Mouse (Mus musculus) ES-CJ7 (cell line): ENCODE measurements around the gene Mef2b.

Source experiments
- DNase-seq: peaks from one replicate; pipeline ENCODE4 v3.0.0; 2011; ENCODE audit warnings: low read depth, low spot score

Gene Mef2b

GRCm38 (mm10) chr8:70139026-70139857 is at the start of gene Mef2b, which contains the start of the genes Rfxank and Borcs8:
Gene Mef2b (plus strand): TSS chr8:70139711.
Gene Rfxank (minus strand): TSS chr8:70139154.
Gene Borcs8 (plus strand): TSS chr8:70139499.
- peak; percentile 100 for DNase-seq

GRCm38 (mm10) chr8:70092786-70093185 is 46.7 kb upstream of the Mef2b start:
- DNase-seq = no peak

- DNase-seq = no peak
Observed at GRCm38 (mm10) chr8:70099276-70099675, 40.2 kb upstream of the Mef2b start.

- no peak for DNase-seq
Observed at GRCm38 (mm10) chr8:70100241-70100640, 39.3 kb upstream of the Mef2b start.

GRCm38 (mm10) chr8:70104506-70104905 is 35.0 kb upstream of the Mef2b start:
- peak; percentile 79 for DNase-seq

- no peak for DNase-seq
Observed at GRCm38 (mm10) chr8:70104922-70105321, 34.6 kb upstream of the Mef2b start.

- peak; percentile 63 for DNase-seq
Observed at GRCm38 (mm10) chr8:70110451-70110850, 29.1 kb upstream of the Mef2b start.

GRCm38 (mm10) chr8:70111192-70111795 is 28.2 kb upstream of the Mef2b start:
- no peak for DNase-seq

GRCm38 (mm10) chr8:70112401-70113016 is 27.0 kb upstream of the Mef2b start:
- DNase-seq = peak; percentile 63

- DNase-seq = no peak
Observed at GRCm38 (mm10) chr8:70114488-70114887, 25.0 kb upstream of the Mef2b start.

- no peak for DNase-seq
Observed at GRCm38 (mm10) chr8:70114892-70115291, 24.6 kb upstream of the Mef2b start.

- peak; percentile 90 for DNase-seq
Observed at GRCm38 (mm10) chr8:70117611-70118010, 21.9 kb upstream of the Mef2b start.

GRCm38 (mm10) chr8:70118726-70119700 is 20.5 kb upstream of the Mef2b start:
- DNase-seq = peak; percentile 84

GRCm38 (mm10) chr8:70120667-70121066 is 18.8 kb upstream of the Mef2b start, which contains the start of gene Ncan:
Gene Ncan (minus strand): TSS chr8:70120873.
- peak; percentile 96 for DNase-seq

GRCm38 (mm10) chr8:70122863-70123262 is 16.6 kb upstream of the Mef2b start:
- DNase-seq = peak; percentile 55

GRCm38 (mm10) chr8:70124992-70125391 is 14.5 kb upstream of the Mef2b start:
- no peak for DNase-seq

- no peak for DNase-seq
Observed at GRCm38 (mm10) chr8:70128435-70128834, 11.1 kb upstream of the Mef2b start.

GRCm38 (mm10) chr8:70129309-70129952 is 10.1 kb upstream of the Mef2b start:
- DNase-seq = peak; percentile 67

GRCm38 (mm10) chr8:70130066-70130465 is 9.4 kb upstream of the Mef2b start:
- peak; percentile 43 for DNase-seq

GRCm38 (mm10) chr8:70131166-70131883 is 8.2 kb upstream of the Mef2b start, which contains the start of gene Nr2c2ap:
Gene Nr2c2ap (plus strand): TSS chr8:70131333.
- peak; percentile 95 for DNase-seq
